Mouse (Mus musculus): ENCODE measurements around the gene Rtn4rl1. TPM values are rescaled to one million over a fixed set of nuclear protein-coding genes. Genes with fewer than 3 reads are reported as not detected.

Rtn4rl1 gene
- polyA plus RNA-seq, 1 experiment from 2014 or later, result 4.2 TPM

- ATAC-seq (ENCODE audit: low FRiP score, low TSS enrichment), result no peak
- peak within 1 kb of the TSS; percentile 92 for H3K4me3 ChIP-seq (ENCODE audit: low read length)
- WGBS, result 59% methylated on average over 5 of the region's 5 CpGs
- H3K9me3 ChIP-seq (ENCODE audit: control insufficient read depth, low read length), result no peaks in the 10 kb centered on the region
- H3K4me1 ChIP-seq (ENCODE audit: control insufficient read depth, insufficient read depth, low read length), result peaks cover 27% of the 10 kb centered on the region
- no peak within 1 kb of the TSS for H3K27ac ChIP-seq (ENCODE audit: low read depth, low read length)
- peak within 1 kb of the TSS; percentile 76 for H3K9ac ChIP-seq (ENCODE audit: low read depth, low read length)
- H3K4me2 ChIP-seq (replicated peaks; ENCODE audit: low read depth, low read length), result peak within 1 kb of the TSS; percentile 88
- H3K36me3 ChIP-seq (ENCODE audit: control insufficient read depth, insufficient read depth, low read length), result no peaks in the 10 kb centered on the region
- H3K27me3 ChIP-seq (ENCODE audit: control insufficient read depth, insufficient read depth, low read length), result peaks cover 31% of the 10 kb centered on the region
Observed at GRCm38 (mm10) chr11:75190905-75191441, 2.6 kb upstream of the Rtn4rl1 start, which contains the start of gene Dph1. Gene Dph1 (minus strand): TSS chr11:75191241.

GRCm38 (mm10) chr11:75191841-75192240 lies 1.7 kb upstream of the Rtn4rl1 start:
- H3K27ac ChIP-seq (ENCODE audit: low read depth, low read length), result no peak overlapping the region
- H3K9me3 ChIP-seq (ENCODE audit: control insufficient read depth, low read length), result no peaks in the 10 kb centered on the region
- no peak overlapping the region for H3K4me3 ChIP-seq (ENCODE audit: low read length)
- H3K27me3 ChIP-seq (ENCODE audit: control insufficient read depth, insufficient read depth, low read length), result peaks cover 40% of the 10 kb centered on the region
- WGBS, result 62% methylated on average over 6 of the region's 6 CpGs
- no peak overlapping the region for H3K9ac ChIP-seq (ENCODE audit: low read depth, low read length)
- H3K4me1 ChIP-seq (ENCODE audit: control insufficient read depth, insufficient read depth, low read length), result peaks cover 27% of the 10 kb centered on the region
- no peaks in the 10 kb centered on the region for H3K36me3 ChIP-seq (ENCODE audit: control insufficient read depth, insufficient read depth, low read length)
- no peak for ATAC-seq (ENCODE audit: low FRiP score, low TSS enrichment)
- H3K4me2 ChIP-seq (replicated peaks; ENCODE audit: low read depth, low read length), result no peak overlapping the region

GRCm38 (mm10) chr11:75192336-75193214 lies 1.0 kb upstream of the Rtn4rl1 start:
- Histone ChIP-seq H3K27ac (ENCODE audit: low read depth, low read length) (no peak overlapping the region), H3K9ac (ENCODE audit: low read depth, low read length) (no peak overlapping the region; the same call in 1 of the 2 replicates), H3K9me3 (ENCODE audit: control insufficient read depth, low read length) (no peaks in the 10 kb centered on the region), H3K4me2 (replicated peaks; ENCODE audit: low read depth, low read length) (peak overlapping the region; percentile 87), H3K27me3 (ENCODE audit: control insufficient read depth, insufficient read depth, low read length) (peaks cover 46% of the 10 kb centered on the region), H3K36me3 (ENCODE audit: control insufficient read depth, insufficient read depth, low read length) (no peaks in the 10 kb centered on the region), H3K4me3 (ENCODE audit: low read length) (peak overlapping the region; percentile 55), H3K4me1 (ENCODE audit: control insufficient read depth, insufficient read depth, low read length) (peaks cover 27% of the 10 kb centered on the region)
- ATAC-seq (ENCODE audit: low FRiP score, low TSS enrichment), result peak; percentile 51
- 24% methylated on average over 13 of the region's 13 CpGs for WGBS

- no peak overlapping the region for H3K27ac ChIP-seq (ENCODE audit: low read depth, low read length)
- H3K9me3 ChIP-seq (ENCODE audit: control insufficient read depth, low read length), result no peaks in the 10 kb centered on the region
- peak overlapping the region; percentile 55 for H3K4me3 ChIP-seq (ENCODE audit: low read length)
- peak overlapping the region; percentile 59 for H3K9ac ChIP-seq (ENCODE audit: low read depth, low read length)
- peak overlapping the region; percentile 87 for H3K4me2 ChIP-seq (replicated peaks; ENCODE audit: low read depth, low read length)
- no peak; the same call in 1 of the 2 replicates for ATAC-seq (ENCODE audit: low FRiP score, low TSS enrichment)
- H3K4me1 ChIP-seq (ENCODE audit: control insufficient read depth, insufficient read depth, low read length), result peaks cover 25% of the 10 kb centered on the region
- peaks cover 46% of the 10 kb centered on the region for H3K27me3 ChIP-seq (ENCODE audit: control insufficient read depth, insufficient read depth, low read length)
- WGBS, result under 1% methylated on average over 52 of the region's 52 CpGs
- H3K36me3 ChIP-seq (ENCODE audit: control insufficient read depth, insufficient read depth, low read length), result no peaks in the 10 kb centered on the region
Observed at GRCm38 (mm10) chr11:75194121-75194849, 702 bp downstream of the Rtn4rl1 start.

- H3K27me3 ChIP-seq (ENCODE audit: control insufficient read depth, insufficient read depth, low read length), result peaks cover 46% of the 10 kb centered on the region
- peaks cover 20% of the 10 kb centered on the region for H3K4me1 ChIP-seq (ENCODE audit: control insufficient read depth, insufficient read depth, low read length)
- peak overlapping the region; percentile 59; the same call in 1 of the 2 replicates for H3K9ac ChIP-seq (ENCODE audit: low read depth, low read length)
- peak; percentile 8; the same call in 1 of the 2 replicates for ATAC-seq (ENCODE audit: low FRiP score, low TSS enrichment)
- H3K9me3 ChIP-seq (ENCODE audit: control insufficient read depth, low read length), result no peaks in the 10 kb centered on the region
- WGBS, result 1% methylated on average over 39 of the region's 39 CpGs
- H3K27ac ChIP-seq (ENCODE audit: low read depth, low read length), result no peak overlapping the region
- no peaks in the 10 kb centered on the region for H3K36me3 ChIP-seq (ENCODE audit: control insufficient read depth, insufficient read depth, low read length)
- peak overlapping the region; percentile 55 for H3K4me3 ChIP-seq (ENCODE audit: low read length)
- H3K4me2 ChIP-seq (replicated peaks; ENCODE audit: low read depth, low read length), result peak overlapping the region; percentile 87
Observed at GRCm38 (mm10) chr11:75194850-75195461, 1.4 kb downstream of the Rtn4rl1 start.

- H3K9ac ChIP-seq (ENCODE audit: low read depth, low read length), result no peak overlapping the region
- WGBS, result 57% methylated on average over 6 of the region's 6 CpGs
- no peaks in the 10 kb centered on the region for H3K36me3 ChIP-seq (ENCODE audit: control insufficient read depth, insufficient read depth, low read length)
- no peak overlapping the region for H3K27ac ChIP-seq (ENCODE audit: low read depth, low read length)
- no peaks in the 10 kb centered on the region for H3K9me3 ChIP-seq (ENCODE audit: control insufficient read depth, low read length)
- no peak for ATAC-seq (ENCODE audit: low FRiP score, low TSS enrichment)
- H3K4me1 ChIP-seq (ENCODE audit: control insufficient read depth, insufficient read depth, low read length), result peaks cover 20% of the 10 kb centered on the region
- H3K27me3 ChIP-seq (ENCODE audit: control insufficient read depth, insufficient read depth, low read length), result peaks cover 46% of the 10 kb centered on the region
- H3K4me3 ChIP-seq (ENCODE audit: low read length), result no peak overlapping the region
- H3K4me2 ChIP-seq (replicated peaks; ENCODE audit: low read depth, low read length), result no peak overlapping the region
Observed at GRCm38 (mm10) chr11:75196131-75196530, 2.5 kb downstream of the Rtn4rl1 start.

- peaks cover 45% of the 10 kb centered on the region for H3K27me3 ChIP-seq (ENCODE audit: control insufficient read depth, insufficient read depth, low read length)
- no peak overlapping the region for H3K4me2 ChIP-seq (replicated peaks; ENCODE audit: low read depth, low read length)
- H3K36me3 ChIP-seq (ENCODE audit: control insufficient read depth, insufficient read depth, low read length), result no peaks in the 10 kb centered on the region
- no peaks in the 10 kb centered on the region for H3K9me3 ChIP-seq (ENCODE audit: control insufficient read depth, low read length)
- H3K27ac ChIP-seq (ENCODE audit: low read depth, low read length), result no peak overlapping the region
- no peak for ATAC-seq (ENCODE audit: low FRiP score, low TSS enrichment)
- 36% methylated on average over 7 of the region's 7 CpGs for WGBS
- no peak overlapping the region for H3K9ac ChIP-seq (ENCODE audit: low read depth, low read length)
- H3K4me3 ChIP-seq (ENCODE audit: low read length), result no peak overlapping the region
- peaks cover 26% of the 10 kb centered on the region for H3K4me1 ChIP-seq (ENCODE audit: control insufficient read depth, insufficient read depth, low read length)
Observed at GRCm38 (mm10) chr11:75197956-75198355, 4.4 kb downstream of the Rtn4rl1 start.

- ATAC-seq (ENCODE audit: low FRiP score, low TSS enrichment), result no peak
- H3K9me3 ChIP-seq (ENCODE audit: control insufficient read depth, low read length), result no peaks in the 10 kb centered on the region
- H3K4me3 ChIP-seq (ENCODE audit: low read length), result no peak overlapping the region
- no peaks in the 10 kb centered on the region for H3K36me3 ChIP-seq (ENCODE audit: control insufficient read depth, insufficient read depth, low read length)
- peaks cover 36% of the 10 kb centered on the region for H3K27me3 ChIP-seq (ENCODE audit: control insufficient read depth, insufficient read depth, low read length)
- peaks cover 19% of the 10 kb centered on the region for H3K4me1 ChIP-seq (ENCODE audit: control insufficient read depth, insufficient read depth, low read length)
- H3K9ac ChIP-seq (ENCODE audit: low read depth, low read length), result no peak overlapping the region
- WGBS, result 51% methylated on average over 4 of the region's 4 CpGs
- no peak overlapping the region for H3K27ac ChIP-seq (ENCODE audit: low read depth, low read length)
- no peak overlapping the region for H3K4me2 ChIP-seq (replicated peaks; ENCODE audit: low read depth, low read length)
Observed at GRCm38 (mm10) chr11:75198792-75199191, 5.2 kb downstream of the Rtn4rl1 start.

Measured in kidney, embryonic 14.5 days (tissue).